Mouse (Mus musculus) limb, embryonic 11.5 days (tissue): ENCODE results near the gene Amigo1. TPM values are rescaled to one million over a fixed set of nuclear protein-coding genes. Genes with fewer than 3 reads are reported as not detected.
A peak's percentile ranks its signal among the peaks of the same experiment; 100 is the strongest.

Source experiments
- ATAC-seq: fragments of 200-750 bp; cut with Nextera tagmentation; 2 replicates; pipeline ENCODE4 v1.8.0; 2017; ENCODE audit warnings: low read depth; ENCODE audit not compliant: insufficient number of reproducible peaks, low FRiP score, low TSS enrichment
- DNase-seq: peaks from one replicate; pipeline ENCODE4 v3.0.0-alpha.2; 2015; ENCODE audit warnings: low spot score
- H3K27ac ChIP-seq: fragments of 300-500 bp; sonication (generic); replicated peaks from 2 replicates; pipeline ENCODE4 v1.5.1; 2014; ENCODE audit warnings: low read depth, mild to moderate bottlenecking, low read length
- H3K27me3 ChIP-seq: fragments of 300-500 bp; sonication (generic); 2 replicates; pipeline ENCODE4 v1.6.1; 2014; ENCODE audit warnings: mild to moderate bottlenecking, low read length, mixed read lengths; ENCODE audit not compliant: control insufficient read depth, insufficient read depth
- H3K36me3 ChIP-seq: fragments of 300-500 bp; sonication (generic); 2 replicates; pipeline ENCODE4 v1.6.1; 2014; ENCODE audit warnings: mild to moderate bottlenecking, low read length, moderate library complexity, mixed read lengths; ENCODE audit not compliant: control insufficient read depth, insufficient read depth
- H3K4me1 ChIP-seq: fragments of 300-500 bp; sonication (generic); 2 replicates; pipeline ENCODE4 v1.6.1; 2014; ENCODE audit warnings: low read length, mixed read lengths; ENCODE audit not compliant: control insufficient read depth, insufficient read depth
- H3K4me2 ChIP-seq: fragments of 300-500 bp; sonication (generic); 2 replicates; pipeline ENCODE4 v1.6.1; 2014; ENCODE audit warnings: low read depth, mild to moderate bottlenecking, moderate library complexity; ENCODE audit not compliant: severe bottlenecking
- H3K4me3 ChIP-seq: fragments of 300-500 bp; sonication (generic); 2 replicates; pipeline ENCODE4 v1.5.1; 2014; ENCODE audit warnings: low read depth, low read length
- H3K9ac ChIP-seq: fragments of 300-500 bp; sonication (generic); 2 replicates; pipeline ENCODE4 v1.6.1; 2014; ENCODE audit warnings: mild to moderate bottlenecking, low read length
- H3K9me3 ChIP-seq: fragments of 300-500 bp; sonication (generic); 2 replicates; pipeline ENCODE4 v1.6.1; 2016; ENCODE audit warnings: low read length; ENCODE audit not compliant: control insufficient read depth
- WGBS: fragments of 180-500 bp; shearing (Covaris S2); extraction: QIAGEN DNeasy Blood & Tissue Kit; methylation state at CpG from one replicate; pipeline ENCODE4 v1.1.7; 2014; 5-methylcytosine and 5-hydroxymethylcytosine counted together
- polyA plus RNA-seq: library from polyadenylated mRNA; unstranded; fragments of >200 nt; fragmentation: Nextera tagmentation; extraction: Ambion mirVana; gene quantifications from 2 replicates; pipeline ENCODE4 v1.2.1, GENCODE M21; 2014

The Amigo1 gene
- polyA plus RNA-seq, 1 experiment from 2014 or later, result 2.7 TPM

- Histone ChIP-seq H3K4me2 (no peak overlapping the region), H3K36me3 (no peaks in the 10 kb centered on the region), H3K27me3 (no peaks in the 10 kb centered on the region), H3K4me3 (no peak overlapping the region), H3K27ac (no peak overlapping the region), H3K4me1 (no peaks in the 10 kb centered on the region), H3K9ac (no peak overlapping the region), H3K9me3 (no peaks in the 10 kb centered on the region)
- DNase-seq (no peak), ATAC-seq (0 out of 2 replicates have a peak, but pooled peaks have one; percentile 42)
- 27% methylated on average over 14 of the region's 14 CpGs for WGBS
These were observed 11.2 kb upstream of the Amigo1 start for GRCm38 (mm10) chr3:108174672-108175531.

DNA sequence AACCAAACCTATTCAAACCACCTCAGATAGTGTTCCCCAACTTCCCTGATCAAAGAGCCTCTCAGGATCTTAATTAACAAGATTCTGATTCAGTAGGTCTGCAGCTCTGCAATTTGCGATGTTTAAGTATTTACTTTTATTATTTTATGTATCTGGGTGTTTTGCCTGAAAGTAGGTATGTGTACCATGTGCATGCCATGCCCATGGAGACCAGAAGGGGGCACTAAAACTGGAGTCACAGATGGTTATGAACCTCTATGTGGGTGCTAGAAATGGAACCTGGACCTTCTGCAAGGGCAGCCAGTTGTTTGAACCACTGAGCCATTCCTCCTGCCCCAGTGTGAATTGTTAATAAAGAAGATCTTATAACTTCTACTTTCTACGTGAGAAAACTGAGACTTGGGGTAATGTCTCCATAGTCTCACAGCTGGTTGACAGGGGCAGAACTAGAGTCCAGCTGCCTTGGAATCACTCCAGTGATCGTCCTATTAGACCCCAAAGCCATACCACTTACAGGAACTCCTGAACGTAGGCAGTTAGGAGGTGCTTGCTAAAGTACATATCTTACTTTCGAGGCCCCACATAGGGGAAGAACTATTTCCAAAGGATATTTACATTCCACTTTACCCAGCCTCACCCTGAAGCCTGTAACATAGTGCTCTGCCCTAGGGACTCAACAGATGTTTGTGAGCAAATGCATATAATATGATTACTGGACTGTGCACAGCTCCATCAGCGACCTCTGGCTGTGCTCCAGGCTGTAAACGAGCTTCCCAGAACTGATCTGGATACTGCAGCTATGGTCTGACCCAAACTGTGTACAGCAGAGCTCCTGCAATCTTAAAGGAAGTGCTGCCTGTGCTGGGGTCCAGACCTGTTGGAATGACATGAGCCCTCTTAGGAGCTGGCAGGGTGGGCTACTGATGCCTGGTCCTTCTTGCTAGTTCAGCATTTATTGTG is 7.1 kb upstream of the Amigo1 start:
- no peak for ATAC-seq
- Histone ChIP-seq H3K4me1 (no peaks in the 10 kb centered on the region), H3K27ac (no peak overlapping the region), H3K27me3 (no peaks in the 10 kb centered on the region), H3K4me3 (no peak overlapping the region), H3K9me3 (no peaks in the 10 kb centered on the region), H3K4me2 (no peak overlapping the region), H3K9ac (no peak overlapping the region), H3K36me3 (no peaks in the 10 kb centered on the region)
- WGBS, result 83% methylated on average over 7 of the region's 7 CpGs
- no peak for DNase-seq

- DNase-seq (no peak), ATAC-seq (no peak)
- Histone ChIP-seq H3K4me1 (no peaks in the 10 kb centered on the region), H3K27ac (no peak overlapping the region), H3K4me2 (no peak overlapping the region), H3K4me3 (no peak overlapping the region), H3K9me3 (no peaks in the 10 kb centered on the region), H3K9ac (no peak overlapping the region), H3K27me3 (no peaks in the 10 kb centered on the region), H3K36me3 (no peaks in the 10 kb centered on the region)
- 42% methylated on average over 2 of the region's 2 CpGs for WGBS
These were observed 5.6 kb upstream of the Amigo1 start for GRCm38 (mm10) chr3:108180514-108180913.

- Histone ChIP-seq H3K9ac (no peak overlapping the region), H3K4me2 (no peak overlapping the region), H3K27ac (no peak overlapping the region), H3K9me3 (no peaks in the 10 kb centered on the region), H3K27me3 (0 out of 2 replicates have a peak, but pooled peaks cover 8% of the 10 kb centered on the region), H3K4me1 (peaks cover 6% of the 10 kb centered on the region; the same call in 1 of the 2 replicates), H3K36me3 (no peaks in the 10 kb centered on the region), H3K4me3 (no peak overlapping the region)
- DNase-seq, result no peak
- ATAC-seq, result no peak
- WGBS, result 73% methylated on average over 3 of the region's 3 CpGs
These were observed 1.4 kb upstream of the Amigo1 start for GRCm38 (mm10) chr3:108184742-108185141.

- Histone ChIP-seq H3K4me1 (peaks cover 6% of the 10 kb centered on the region; the same call in 1 of the 2 replicates), H3K27me3 (0 out of 2 replicates have a peak, but pooled peaks cover 8% of the 10 kb centered on the region), H3K27ac (no peak overlapping the region), H3K4me2 (peak overlapping the region; percentile 98), H3K4me3 (peak overlapping the region; percentile 65), H3K9me3 (no peaks in the 10 kb centered on the region), H3K36me3 (no peaks in the 10 kb centered on the region), H3K9ac (peak overlapping the region; percentile 67; the same call in 1 of the 2 replicates)
- 4% methylated on average over 16 of the region's 16 CpGs for WGBS
- ATAC-seq, result no peak
- DNase-seq, result no peak
These were observed 556 bp upstream of the Amigo1 start for GRCm38 (mm10) chr3:108185460-108186097.

GRCm38 (mm10) chr3:108187111-108187795 is 1.1 kb downstream of the Amigo1 start:
- H3K9me3 ChIP-seq, result no peaks in the 10 kb centered on the region
- 62% methylated on average over 20 of the region's 20 CpGs for WGBS
- 0 out of 2 replicates have a peak, but pooled peaks cover 8% of the 10 kb centered on the region for H3K27me3 ChIP-seq
- no peak overlapping the region for H3K27ac ChIP-seq
- H3K4me2 ChIP-seq, result peak overlapping the region; percentile 98; the same call in 1 of the 2 replicates
- H3K4me3 ChIP-seq, result no peak overlapping the region; the same call in 1 of the 2 replicates
- H3K9ac ChIP-seq, result no peak overlapping the region; the same call in 1 of the 2 replicates
- no peak for ATAC-seq
- no peak for DNase-seq
- H3K36me3 ChIP-seq, result no peaks in the 10 kb centered on the region
- H3K4me1 ChIP-seq, result peaks cover 6% of the 10 kb centered on the region; the same call in 1 of the 2 replicates

GRCm38 (mm10) chr3:108188716-108189490 is 2.8 kb downstream of the Amigo1 start:
- Histone ChIP-seq H3K4me1 (peaks cover 6% of the 10 kb centered on the region; the same call in 1 of the 2 replicates), H3K9ac (no peak overlapping the region), H3K27ac (no peak overlapping the region), H3K4me2 (no peak overlapping the region), H3K36me3 (no peaks in the 10 kb centered on the region), H3K27me3 (0 out of 2 replicates have a peak, but pooled peaks cover 8% of the 10 kb centered on the region), H3K9me3 (no peaks in the 10 kb centered on the region), H3K4me3 (no peak overlapping the region)
- DNase-seq (no peak), ATAC-seq (no peak)
- 72% methylated on average over 9 of the region's 9 CpGs for WGBS
